Mouse (Mus musculus) erythroid progenitor cell, adult 5-6 weeks (primary cell): ENCODE measurements around the gene Hipk2. TPM values are rescaled to one million over a fixed set of nuclear protein-coding genes. Genes with fewer than 3 reads are reported as not detected.
A peak's percentile ranks its signal among the peaks of the same experiment; 100 is the strongest.

ENCODE experiments used
- ATAC-seq: replicated peaks from 2 replicates; pipeline ENCODE4 v1.8.0; 2016; ENCODE audit warnings: moderate number of reproducible peaks, mild to moderate bottlenecking, moderate TSS enrichment, inconsistent platforms; ENCODE audit not compliant: poor library complexity, low FRiP score, severe bottlenecking
- total RNA-seq, 2 experiments: library from RNA; stranded (forward) in 1 of 2; stranded (reverse) in 1 of 2; fragments of 150-400 nt in 1 of 2; fragments of 186-747, 209-891 nt in 1 of 2; gene quantifications; 2 replicates each; pipeline versions ENCODE4 v1.2.3 to v1.2.4; 2015 to 2017; ENCODE audit warnings: low replicate concordance in 2 of 2

The Hipk2 gene
- total RNA-seq, 2 experiments from 2014 or later, result 160 to 280 TPM

DNA sequence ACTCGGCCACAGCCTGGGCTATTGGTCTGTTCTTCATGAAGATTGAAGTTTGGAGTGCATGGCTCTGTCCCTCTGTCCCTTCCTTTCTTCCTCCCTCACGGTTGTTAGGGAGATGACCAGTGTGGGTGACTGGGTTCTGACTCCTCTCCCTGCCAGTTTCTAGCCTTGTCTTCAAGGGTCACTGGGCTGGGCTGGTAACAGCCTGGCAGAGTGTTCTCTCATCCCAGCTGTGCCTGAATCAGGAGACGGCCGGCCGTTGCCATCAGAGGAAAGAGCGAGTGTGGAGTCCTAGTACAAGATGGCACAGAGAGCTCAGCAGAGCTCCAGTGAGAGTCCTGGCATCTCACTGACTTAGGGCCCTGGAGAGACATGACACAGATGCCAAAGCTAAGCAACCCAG is 32.4 kb upstream of the Hipk2 start:
- no peak for ATAC-seq

DNA sequence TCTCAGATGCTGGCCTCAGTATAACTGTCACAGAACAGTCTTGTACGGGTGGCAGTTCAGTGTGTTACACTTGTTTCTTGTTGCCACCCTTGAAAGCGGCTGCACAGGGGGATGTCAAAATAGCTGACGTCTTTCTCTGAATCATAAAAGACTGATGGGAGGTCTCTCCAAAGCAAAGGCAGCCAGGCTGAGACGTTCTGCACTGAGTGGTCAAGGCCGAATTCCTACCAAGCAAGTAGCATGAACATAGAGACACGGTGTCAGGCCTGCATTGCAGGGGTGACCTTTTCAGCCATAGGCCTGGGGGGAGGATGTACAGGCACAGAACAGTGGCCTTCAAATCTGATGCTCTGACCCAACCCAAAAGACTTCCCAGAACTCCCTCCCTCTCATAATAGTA is 30.0 kb upstream of the Hipk2 start:
- ATAC-seq, result no peak

DNA sequence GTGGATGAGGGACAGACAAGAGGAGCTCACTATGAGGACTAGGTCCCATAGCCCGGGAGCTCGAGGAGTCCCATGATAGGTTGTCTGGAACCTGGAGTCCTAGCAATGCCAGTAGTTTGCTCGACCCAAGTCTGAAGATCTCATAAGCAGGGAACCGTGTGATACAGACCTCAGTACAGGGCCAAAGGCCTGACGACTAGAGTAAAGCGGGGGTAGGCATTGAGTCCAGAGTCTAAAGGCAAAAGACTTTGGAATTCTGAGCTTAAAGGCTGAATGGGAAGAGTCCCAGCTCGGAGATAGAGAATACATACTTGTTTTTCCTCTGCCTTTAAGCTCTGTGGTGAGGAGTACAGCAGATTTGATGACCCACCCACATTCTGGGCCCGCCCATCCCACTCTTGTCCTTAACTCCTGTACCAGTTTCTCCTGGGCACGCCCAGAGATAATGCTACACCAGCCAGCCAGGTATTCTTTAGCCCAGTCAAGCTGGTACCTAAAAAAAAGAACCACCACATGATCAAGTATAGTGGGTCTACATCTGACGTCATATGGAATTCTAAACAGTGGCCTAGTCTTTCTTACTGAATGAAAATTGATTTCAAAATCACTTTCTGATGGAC is 27.0 kb upstream of the Hipk2 start:
- ATAC-seq, result no peak

DNA sequence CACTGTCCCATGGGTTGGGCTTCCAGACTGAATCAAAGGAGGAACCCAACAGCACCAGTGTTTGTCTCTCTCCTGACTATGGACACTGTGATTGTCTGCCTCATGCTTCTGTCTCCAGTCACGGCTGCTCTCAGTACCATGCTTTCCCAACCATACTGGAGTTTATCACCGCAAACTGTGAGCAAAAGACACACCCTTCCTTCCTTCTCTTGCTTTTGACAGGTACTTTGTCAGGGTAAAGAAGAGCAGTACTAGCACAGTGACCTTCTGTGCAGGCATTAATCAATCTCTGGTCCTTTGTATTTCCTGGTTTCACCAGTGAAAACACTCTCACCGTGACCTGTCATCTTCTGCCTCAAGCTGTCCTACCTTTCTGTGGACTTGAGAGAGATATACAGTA is 25.7 kb upstream of the Hipk2 start:
- no peak for ATAC-seq

DNA sequence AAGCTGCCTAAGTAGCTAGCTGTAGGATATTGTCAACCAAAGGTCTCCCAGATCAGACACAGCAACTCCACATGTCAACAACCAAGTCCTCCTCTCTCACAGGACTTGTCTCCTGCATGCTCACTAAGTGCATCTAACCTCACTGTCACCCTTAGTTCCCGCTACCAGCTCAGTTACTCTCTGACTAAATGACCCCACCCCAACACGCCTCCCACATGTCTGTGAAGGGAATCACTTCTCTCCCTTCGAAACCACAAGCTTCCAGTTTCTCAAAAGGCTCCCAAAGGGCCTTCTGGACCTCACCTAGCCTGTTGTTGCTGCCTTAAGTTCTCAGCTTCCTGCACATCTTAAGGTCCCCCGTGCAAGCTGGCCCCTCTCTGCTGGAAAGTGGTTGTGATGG is 25.2 kb upstream of the Hipk2 start:
- ATAC-seq, result peak; percentile 25

DNA sequence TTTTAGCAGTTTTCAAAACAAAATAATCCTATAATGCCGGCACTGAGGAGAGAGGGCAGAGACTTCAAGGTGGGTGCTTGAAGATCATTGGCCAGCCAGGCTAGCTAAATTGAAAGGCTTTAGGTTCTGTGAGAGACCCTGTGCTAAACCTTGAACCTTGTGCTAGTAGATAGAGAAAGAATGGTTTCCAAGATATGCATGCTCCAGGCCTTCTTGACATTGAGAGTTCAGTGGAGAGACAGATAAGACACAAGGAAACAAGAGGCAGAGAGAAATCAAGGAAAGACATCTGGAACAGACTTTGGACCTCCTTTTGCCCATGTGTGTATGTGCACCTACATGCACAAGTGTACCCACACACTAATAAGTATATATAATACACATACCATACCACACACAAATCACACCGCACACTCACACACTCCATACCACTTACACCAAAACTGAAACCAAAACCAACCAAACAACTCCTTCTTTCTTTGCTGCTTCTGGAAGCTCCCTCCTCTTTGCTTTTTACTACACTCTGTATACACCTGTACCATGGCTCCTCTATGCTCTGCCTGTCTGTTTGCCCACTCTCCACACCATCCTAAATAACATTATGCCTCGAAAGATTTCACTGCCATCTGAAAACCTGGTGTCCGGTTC is 24.6 kb upstream of the Hipk2 start:
- peak; percentile 83 for ATAC-seq

DNA sequence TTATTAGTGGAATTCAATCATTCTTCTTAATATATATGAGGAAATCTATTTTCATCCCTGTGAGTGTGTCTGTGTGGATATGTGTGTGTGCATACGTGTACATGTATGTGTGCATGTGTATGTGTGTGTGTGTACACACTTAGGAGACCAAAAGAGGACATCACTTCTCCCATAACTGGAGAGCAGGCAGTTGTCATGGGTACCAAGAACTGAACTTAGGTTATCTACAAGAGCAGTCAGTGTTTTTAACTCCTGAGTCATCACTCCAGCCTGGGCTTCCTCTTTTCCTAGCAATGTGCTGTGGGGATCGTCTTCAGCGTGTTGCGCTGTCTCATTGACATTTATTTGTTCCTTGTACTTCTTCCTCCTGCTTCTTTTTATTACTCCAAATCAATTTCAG is 24.1 kb upstream of the Hipk2 start:
- ATAC-seq, result peak; percentile 88

DNA sequence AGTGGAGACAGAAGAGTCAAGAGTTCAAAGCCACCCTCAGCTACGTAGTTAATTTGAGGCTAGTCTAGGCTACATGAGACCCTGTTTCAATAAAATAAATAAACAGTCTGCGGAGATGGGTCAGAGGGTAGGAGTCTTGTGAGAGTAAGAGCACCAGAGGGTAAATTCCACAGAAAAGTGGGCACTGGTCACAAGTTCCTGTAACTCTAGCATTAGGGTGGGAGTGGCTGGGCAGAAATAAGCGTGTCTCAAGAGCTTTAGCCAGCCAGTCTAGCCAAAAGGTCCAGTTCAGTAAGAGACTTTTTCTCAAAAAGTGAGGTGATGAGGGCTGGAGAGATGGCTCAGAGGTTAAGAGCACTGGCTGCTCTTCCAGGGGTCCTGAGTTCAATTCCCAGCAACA is 17.6 kb upstream of the Hipk2 start:
- ATAC-seq, result no peak

DNA sequence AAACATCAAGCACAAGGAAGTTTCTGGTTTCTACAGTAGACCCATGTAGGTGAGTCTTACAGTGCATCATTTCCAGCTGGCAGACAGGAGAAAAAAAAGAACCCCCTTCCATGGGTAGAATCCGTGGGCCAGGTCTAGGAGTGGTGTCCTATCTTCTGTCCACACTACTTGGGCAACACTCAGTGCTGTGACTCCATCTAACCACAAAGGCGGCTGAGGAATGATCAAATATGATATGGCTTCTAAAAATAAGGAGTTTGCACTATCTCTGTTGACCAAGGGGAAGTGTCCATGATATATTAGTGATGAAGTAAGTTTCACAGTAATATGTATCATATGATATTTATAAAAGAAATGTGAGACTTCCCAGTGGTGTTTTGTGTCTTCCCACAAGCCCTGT is 16.1 kb upstream of the Hipk2 start:
- ATAC-seq, result peak; percentile 80

DNA sequence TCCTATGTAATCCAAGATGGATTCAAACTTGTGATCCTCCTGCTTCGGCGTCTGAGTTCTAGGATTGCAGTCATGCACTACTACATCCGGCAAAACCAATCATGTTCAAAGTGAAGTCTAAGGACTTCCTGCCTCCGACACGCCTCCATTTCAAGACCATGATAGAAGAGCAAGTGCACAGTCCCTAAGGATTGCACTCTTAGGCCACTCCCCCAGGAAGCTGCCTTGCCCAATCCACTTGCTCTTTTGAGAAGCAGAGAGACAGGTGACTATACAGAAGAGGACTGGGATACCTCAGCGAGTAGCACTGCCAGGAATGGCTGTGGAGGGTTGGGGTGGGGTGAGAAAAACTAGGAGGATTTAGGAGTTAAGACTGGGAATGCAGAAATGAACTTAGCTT is 13.2 kb upstream of the Hipk2 start:
- ATAC-seq, result no peak

DNA sequence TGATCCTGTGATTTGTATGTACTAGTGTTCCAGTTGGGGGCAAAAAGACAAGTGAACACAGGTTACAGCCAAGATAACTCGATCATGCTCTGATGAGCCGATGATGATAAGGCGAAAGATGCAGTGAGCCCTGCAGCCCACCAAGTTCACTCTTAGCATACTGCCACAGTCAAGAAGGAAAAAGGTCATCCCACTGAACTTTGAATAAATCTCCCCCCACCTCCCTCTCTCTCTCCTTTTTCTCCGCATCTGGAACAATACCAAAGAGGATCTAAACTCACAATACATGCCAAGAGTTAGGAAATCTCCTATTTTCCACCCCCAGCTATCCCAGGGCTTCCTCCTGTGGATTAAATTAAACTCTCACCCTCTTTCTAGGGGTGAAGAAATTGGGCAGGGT is 11.5 kb upstream of the Hipk2 start:
- no peak for ATAC-seq

DNA sequence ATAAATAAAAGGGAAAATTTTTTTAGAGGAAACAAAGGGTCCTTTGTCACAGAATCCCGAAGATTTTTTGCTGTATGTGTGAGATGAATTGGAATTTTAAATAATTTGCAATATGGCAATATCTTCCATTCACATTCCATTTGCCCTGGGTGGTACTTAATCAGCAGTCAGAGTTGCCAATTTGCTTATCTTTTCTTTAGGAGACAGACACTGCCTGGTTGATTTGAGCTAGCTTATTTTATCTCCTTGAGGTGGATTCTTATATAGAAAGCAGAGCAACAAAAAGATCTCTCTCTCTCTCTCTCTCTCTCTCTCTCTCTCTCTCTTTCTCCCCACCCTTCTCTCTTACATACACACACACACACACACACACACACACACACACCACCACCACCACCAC is 9.2 kb upstream of the Hipk2 start:
- ATAC-seq, result peak; percentile 69; the same call in 1 of the 2 replicates

DNA sequence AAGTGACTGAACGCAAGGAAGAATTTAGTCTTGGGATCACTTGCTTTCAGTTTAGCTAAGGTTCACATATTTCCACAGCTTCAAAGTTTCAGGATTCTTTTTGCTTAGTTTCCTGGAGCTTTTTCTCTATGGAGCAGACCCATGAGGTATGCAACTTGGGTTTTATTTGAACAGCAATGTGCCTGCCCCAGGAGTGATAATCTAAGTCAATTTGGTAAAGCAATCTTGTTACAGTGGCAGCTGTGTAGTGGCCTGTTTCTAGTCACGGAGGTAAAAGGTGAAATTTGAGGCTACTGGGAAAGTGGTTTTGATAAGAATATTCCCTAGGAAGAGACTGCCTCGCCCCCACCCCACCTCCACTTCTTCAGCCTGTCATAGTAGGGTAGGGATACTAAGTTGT is 8.5 kb upstream of the Hipk2 start:
- no peak for ATAC-seq

DNA sequence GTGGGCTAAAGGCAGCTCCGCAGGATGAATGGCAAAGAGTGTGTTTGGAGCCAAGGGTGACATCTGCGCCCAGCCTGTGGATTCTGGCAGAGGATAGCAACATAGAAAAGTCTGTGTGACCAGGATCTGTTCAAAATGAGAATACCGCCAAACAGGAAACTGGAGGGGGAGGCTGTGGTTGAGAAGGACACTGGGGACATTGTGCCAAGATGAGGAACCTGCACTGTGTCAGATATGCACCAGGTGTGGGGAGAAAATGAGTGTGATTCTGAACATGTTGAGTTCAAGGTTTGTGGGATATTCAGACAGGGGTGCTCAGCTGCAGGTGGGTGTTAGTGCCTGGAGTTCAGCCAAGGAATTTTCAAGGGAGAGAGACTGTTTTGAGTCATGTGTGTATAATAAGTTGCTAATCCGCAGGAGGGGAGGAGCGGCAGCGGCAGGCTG is 6.8 kb upstream of the Hipk2 start:
- ATAC-seq, result no peak

DNA sequence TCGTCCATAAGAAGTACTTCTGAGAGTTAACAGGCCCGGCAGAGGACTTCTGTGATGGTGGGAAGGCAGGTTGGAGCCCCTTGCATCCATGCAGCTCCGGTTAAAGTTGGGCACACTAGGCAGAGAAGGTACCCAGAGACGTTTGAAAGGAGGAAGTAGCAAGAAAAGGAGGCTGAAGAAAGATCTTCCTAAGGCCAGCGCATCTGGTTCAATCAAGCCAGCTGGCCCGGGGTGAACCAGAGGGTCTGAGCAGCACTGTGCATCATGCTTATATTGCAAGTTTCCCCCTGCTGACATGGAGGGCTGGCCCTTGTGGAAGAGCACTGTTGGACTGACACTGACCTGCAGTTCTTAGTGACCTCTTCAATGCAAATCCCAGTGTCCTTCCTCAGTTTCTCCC is 6.0 kb upstream of the Hipk2 start:
- no peak for ATAC-seq

DNA sequence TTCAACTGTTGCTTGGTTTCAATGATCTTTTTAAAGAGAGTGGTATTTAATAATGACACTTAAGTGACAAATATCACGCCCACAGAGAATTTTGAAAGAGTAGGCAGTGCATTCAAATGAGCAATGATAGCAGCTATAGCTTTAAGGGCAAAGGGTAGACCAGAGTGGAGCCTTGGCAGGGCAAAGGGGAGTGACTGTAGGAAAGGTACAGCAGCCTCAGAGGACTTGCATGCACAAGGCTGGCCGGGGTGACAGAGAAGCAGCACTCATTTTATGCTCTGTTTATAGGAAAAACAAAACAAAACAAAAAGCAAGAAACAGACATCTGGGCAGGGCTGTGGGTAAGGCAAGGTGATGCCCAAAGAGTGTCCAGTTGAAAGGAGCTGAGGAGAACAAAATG is 5.5 kb upstream of the Hipk2 start:
- no peak for ATAC-seq

DNA sequence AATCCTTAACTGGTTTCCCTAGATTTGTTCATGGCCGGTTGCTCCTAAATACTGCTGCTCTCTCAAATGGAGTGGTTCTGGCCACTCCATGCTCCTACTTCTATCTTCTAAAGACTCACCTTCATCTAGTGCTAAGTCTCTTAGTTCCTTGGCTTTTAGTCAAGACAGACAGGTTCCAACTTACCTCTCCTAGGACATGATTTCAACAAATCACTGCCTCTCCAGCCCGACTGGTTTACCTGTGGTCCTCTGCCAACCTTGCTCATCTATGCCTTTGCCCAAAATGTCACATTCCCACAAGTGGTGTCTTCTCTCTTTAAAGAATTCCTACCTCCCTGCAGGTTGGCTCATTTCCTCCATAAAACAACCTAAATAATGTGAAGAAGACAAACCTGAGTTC is 1.7 kb upstream of the Hipk2 start:
- ATAC-seq, result no peak

DNA sequence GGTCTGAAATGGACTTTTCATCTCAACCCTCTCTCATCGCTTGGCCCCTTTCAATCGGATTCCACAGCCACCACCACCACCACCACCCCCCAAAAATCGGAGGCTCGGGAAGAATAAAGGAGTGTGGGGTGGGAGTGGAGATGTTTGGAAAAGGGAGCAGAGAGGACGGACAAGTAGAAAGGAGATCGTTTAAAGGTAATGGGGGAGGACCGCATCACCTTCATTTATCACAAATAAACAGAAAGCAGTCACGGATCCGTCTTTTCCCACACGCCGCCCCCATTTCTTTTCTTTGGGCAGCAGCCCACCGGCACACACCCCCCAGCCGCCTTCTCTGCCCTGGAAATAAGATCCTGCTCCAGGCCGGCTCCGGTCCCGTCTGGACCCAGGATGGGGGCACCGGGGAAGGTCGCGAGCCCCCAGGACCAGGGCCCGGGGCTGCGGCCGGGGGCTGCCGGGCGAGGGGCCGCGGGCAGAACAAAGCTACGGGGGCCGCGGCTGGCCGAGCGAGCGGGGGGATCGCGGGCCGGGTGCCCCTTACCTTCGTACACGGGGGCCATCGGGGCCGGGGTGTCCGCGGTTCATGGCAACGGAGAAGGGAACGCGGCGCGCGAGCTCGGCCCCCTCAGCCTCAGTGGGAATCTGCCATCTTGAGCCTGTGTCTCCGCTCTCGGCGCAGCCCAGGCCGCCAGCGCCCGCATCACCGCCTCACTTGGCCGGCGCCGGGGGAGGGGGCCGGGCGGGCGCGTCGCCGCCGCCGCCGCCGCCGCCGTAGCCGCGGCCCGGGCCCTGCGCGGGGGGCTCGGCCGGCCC is 501 bp downstream of the Hipk2 start, which contains the start of gene Tbxas1:
Tbxas1 (plus strand) TSS at position 147 of the 813 bp plus-strand sequence.
- peak; percentile 23; the same call in 1 of the 2 replicates for ATAC-seq

DNA sequence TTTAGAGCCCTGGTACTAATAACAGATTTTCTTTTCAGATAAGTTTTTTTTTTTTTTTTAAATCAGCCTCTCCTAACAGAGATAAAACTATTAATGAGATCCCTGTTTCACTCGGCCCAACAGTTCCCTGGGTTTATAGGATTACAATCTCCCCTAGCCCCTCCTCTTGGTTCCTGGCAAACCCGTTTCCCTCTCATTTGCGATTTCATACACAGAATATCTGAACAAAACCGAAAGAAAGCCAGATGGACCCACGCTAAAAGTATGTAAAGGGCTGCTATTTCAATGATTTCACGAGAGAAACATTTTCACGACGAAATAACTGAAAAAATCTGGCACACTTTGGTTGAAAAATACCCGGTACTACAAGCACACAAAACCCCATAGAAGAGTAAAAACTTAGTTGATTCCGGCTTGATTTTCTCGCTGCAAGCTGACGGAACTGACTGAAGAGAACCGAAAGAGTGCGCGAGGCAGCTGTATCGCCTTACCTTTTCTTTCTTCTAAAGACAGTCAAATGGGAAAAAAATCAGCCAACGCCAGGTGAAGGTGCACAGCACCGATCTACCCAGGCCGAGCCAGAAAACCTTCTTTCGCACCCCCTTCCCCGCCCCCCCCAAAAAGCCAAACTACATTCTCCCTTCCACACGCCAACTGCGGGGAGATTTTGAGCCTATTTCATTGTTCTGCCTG is 1.3 kb downstream of the Hipk2 start:
- peak; percentile 41 for ATAC-seq

DNA sequence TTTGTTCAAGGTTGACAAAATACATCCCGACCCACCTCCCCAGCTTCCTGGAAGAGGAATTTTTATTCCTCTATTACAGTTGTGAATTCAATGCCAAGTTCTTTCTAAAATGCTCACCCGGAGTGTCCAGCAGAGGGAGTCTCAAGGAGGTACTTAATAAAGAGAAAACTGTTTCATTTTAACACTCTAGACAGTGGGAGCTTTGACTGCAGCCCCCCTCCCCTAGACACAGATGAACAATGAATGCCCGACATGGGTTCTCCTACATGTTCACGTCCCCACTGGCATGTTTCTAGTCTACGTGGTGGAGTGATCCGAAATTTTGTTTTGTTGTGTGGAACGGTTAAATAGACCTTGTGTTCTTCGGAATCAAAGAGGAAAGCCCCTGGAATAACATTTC is 1.9 kb downstream of the Hipk2 start:
- peak; percentile 63 for ATAC-seq
